ENCODE assay signal across 10 mouse cellular contexts in the genomic region with DNA sequence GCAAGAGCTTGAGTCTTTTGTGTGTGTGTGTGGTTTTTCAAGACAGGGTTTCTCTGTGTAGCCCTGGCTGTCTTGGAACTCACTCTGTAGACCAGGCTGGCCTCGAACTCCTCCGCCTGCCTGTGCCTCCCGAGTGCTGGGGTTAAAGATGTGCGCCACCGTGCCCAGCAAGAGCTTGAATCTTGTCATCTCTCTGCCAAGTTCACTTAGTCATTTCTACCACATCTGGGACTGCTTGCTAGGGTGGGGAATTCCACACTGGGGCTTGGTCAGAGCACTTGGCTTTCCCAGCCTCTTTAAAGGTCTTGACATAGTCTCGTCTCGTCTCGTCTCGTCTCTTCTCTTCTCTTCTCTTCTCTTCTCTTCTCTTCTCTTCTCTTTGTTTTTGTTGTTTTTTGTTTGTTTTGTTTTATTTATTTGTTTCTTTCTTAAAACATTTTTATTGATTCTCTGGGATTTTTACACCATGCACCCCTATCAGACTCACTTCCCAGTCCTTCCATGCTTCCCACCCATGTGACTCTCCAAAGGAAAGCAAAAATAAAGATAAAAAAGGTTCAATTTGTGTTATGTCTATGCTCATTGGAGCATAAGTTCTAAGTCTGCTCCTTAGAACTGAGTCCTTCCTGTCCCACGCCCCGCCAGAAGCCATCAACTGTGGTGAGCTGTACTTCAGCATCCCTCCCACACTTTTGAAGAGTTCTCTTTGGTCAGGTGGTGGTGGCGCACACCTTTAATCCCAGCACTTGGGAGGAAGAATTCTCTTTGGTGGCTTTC. TPM values are rescaled to one million over a fixed set of nuclear protein-coding genes. Genes with fewer than 3 reads are reported as not detected.
A peak's percentile ranks its signal among the peaks of the same experiment; 100 is the strongest.
DNase-seq lines count a peak whose midpoint lies in the region; ATAC-seq and TF ChIP-seq lines count a peak whose summit lies in the region.
"Had no signal": no experiment of that assay in that cellular context is flagged by ENCODE, and none has a peak within 500 bp of the region (broad histone marks: within the 10 kb centered on the region; RNA-seq: fewer than 3 reads in every experiment).

No protein-coding gene starts in this region.

- TF ChIP-seq RAD21 in MEL (IDR thresholded peaks at IDR 0.05; ENCODE audit: low read depth, low read length) = no peak

- TF ChIP-seq CTCF in MEL (IDR thresholded peaks at IDR 0.05 in 2 of 3, conservative IDR thresholded peaks at IDR 0.05 in 1 of 3; ENCODE audit: control insufficient read depth in 1 of 3, insufficient read depth in 1 of 3, low read depth in 2 of 3, low read length in 3 of 3, poor library complexity in 1 of 3, severe bottlenecking in 1 of 3) = no peak

- no peak for TF ChIP-seq POLR2A in MEL (IDR thresholded peaks at IDR 0.05; ENCODE audit: control insufficient read depth in 1 of 2, insufficient read depth in 1 of 2, low read depth in 1 of 2, low read length in 2 of 2, poor library complexity in 1 of 2)

- peaks cover 61% of the 10 kb centered on the region for H3K79me2 ChIP-seq in MEL (ENCODE audit: control insufficient read depth, insufficient read depth, low read length, poor library complexity)

- peak overlapping the region; percentile 47; the same call in 1 of the 2 replicates for H3K4me2 ChIP-seq in heart, embryonic 13.5 days
- peak overlapping the region; percentile 55 for H3K4me2 ChIP-seq in liver, embryonic 12.5 days

- peaks cover 6% of the 10 kb centered on the region for H3K36me3 ChIP-seq in heart, embryonic 13.5 days
- peaks cover 10 to 55% of the 10 kb centered on the region in 2 experiments for H3K36me3 ChIP-seq in MEL (ENCODE audit: control insufficient read depth in 1 of 2, insufficient read depth in 2 of 2, low read length in 2 of 2)
- H3K36me3 ChIP-seq in liver, embryonic 12.5 days = peaks cover 59% of the 10 kb centered on the region

- intact Hi-C loops in heart, postnatal 14 days (cut with DNase I) = no loop called here

- H3K4me1 ChIP-seq in heart, embryonic 13.5 days = peaks cover 18% of the 10 kb centered on the region
- H3K4me1 ChIP-seq in MEL (ENCODE audit: control insufficient read depth in 1 of 2, insufficient read depth in 2 of 2, low read length in 2 of 2) = peaks cover 33 to 52% of the 10 kb centered on the region in 2 experiments
- H3K4me1 ChIP-seq in liver, embryonic 12.5 days = peaks cover 71% of the 10 kb centered on the region

- H3K4me3 ChIP-seq in heart, embryonic 13.5 days = no peak overlapping the region
- H3K4me3 ChIP-seq in MEL (ENCODE audit: control insufficient read depth in 1 of 2, insufficient read depth in 1 of 2, low read depth in 2 of 2, low read length in 2 of 2) = no peak overlapping the region
- H3K4me3 ChIP-seq in liver, embryonic 12.5 days = no peak overlapping the region

- WGBS in heart, embryonic 13.5 days = 94% methylated on average over 12 of the region's 12 CpGs
- 78% methylated on average over 12 of the region's 12 CpGs for WGBS in liver, embryonic 12.5 days (ENCODE audit: insufficient replicate concordance)

- H3K27me3 ChIP-seq in heart, embryonic 13.5 days (replicated peaks) = no peaks in the 10 kb centered on the region
- no peaks in the 10 kb centered on the region for H3K27me3 ChIP-seq in MEL (ENCODE audit: control insufficient read depth in 1 of 2, insufficient read depth in 2 of 2, low read length in 2 of 2)
- no peaks in the 10 kb centered on the region for H3K27me3 ChIP-seq in liver, embryonic 12.5 days (replicated peaks)

- ATAC-seq in heart, embryonic 13.5 days (ENCODE audit: extremely low read depth, insufficient number of reproducible peaks, low FRiP score, low TSS enrichment) = no peak
- ATAC-seq in liver, embryonic 12.5 days = peak; percentile 55

- H3K27ac ChIP-seq in heart, embryonic 13.5 days (replicated peaks) = peak overlapping the region; percentile 5; the same call in 1 of the 2 replicates
- H3K27ac ChIP-seq in MEL (ENCODE audit: control insufficient read depth, low read depth, low read length) = peak overlapping the region; percentile 98
- peak overlapping the region; percentile 90 for H3K27ac ChIP-seq in liver, embryonic 12.5 days

- no peak overlapping the region for H3K9ac ChIP-seq in heart, embryonic 13.5 days
- peak overlapping the region; percentile 49 for H3K9ac ChIP-seq in MEL (ENCODE audit: control insufficient read depth, low read depth, low read length, poor library complexity, severe bottlenecking)
- no peak overlapping the region for H3K9ac ChIP-seq in liver, embryonic 12.5 days

- 0 out of 2 replicates have a peak, but pooled peaks cover under 1% of the 10 kb centered on the region for H3K9me3 ChIP-seq in heart, embryonic 13.5 days
- H3K9me3 ChIP-seq in MEL (replicated peaks; ENCODE audit: insufficient read depth, low read length) = no peaks in the 10 kb centered on the region
- H3K9me3 ChIP-seq in liver, embryonic 12.5 days (replicated peaks) = peaks cover 40% of the 10 kb centered on the region

- TF ChIP-seq EP300 in MEL (IDR thresholded peaks at IDR 0.05; ENCODE audit: low read depth in 1 of 2, low read length in 2 of 2) = no peak

- no peak for DNase-seq in heart, postnatal 14 days
- peak; percentile 87 for DNase-seq in MEL (ENCODE audit: low read depth, low spot score)
- peak; percentile 58 for DNase-seq in thymus, postnatal 14 days
- no peak for DNase-seq in Muller cell, postnatal 12 days (ENCODE audit: inconsistent ontology term)
- no peak for DNase-seq in layer of hippocampus, postnatal 14 days (ENCODE audit: low spot score in 2 of 2)
- DNase-seq in adrenal gland, adult 18-20 months (ENCODE audit: low spot score in 2 of 2) = no peak
- DNase-seq: heart, postnatal 10 days; right cerebral cortex, postnatal 4 days had no signal

TF ChIP-seq in MEL, 35 proteins besides CTCF, POLR2A, EP300 and RAD21 (continues in another document):
- TF ChIP-seq E2F4 (IDR thresholded peaks at IDR 0.05; ENCODE audit: borderline replicate concordance, low read depth, low read length) = no peak
- no peak for TF ChIP-seq UBTF (IDR thresholded peaks at IDR 0.05; ENCODE audit: borderline replicate concordance, insufficient read depth, low read depth, low read length)
- TF ChIP-seq GATA1 (IDR thresholded peaks at IDR 0.05; ENCODE audit: low read depth, low read length) = no peak
- peak; percentile 60 for TF ChIP-seq MAX (IDR thresholded peaks at IDR 0.05; ENCODE audit: low read length)
- no peak for TF ChIP-seq SIN3A (IDR thresholded peaks at IDR 0.05; ENCODE audit: low read length)
- no peak for TF ChIP-seq HCFC1 (IDR thresholded peaks at IDR 0.05; ENCODE audit: low read depth, low read length)
- TF ChIP-seq RCOR1 (IDR thresholded peaks at IDR 0.05; ENCODE audit: low read depth, low read length) = no peak
- TF ChIP-seq CHD2 (IDR thresholded peaks at IDR 0.05; ENCODE audit: low read length) = no peak
- no peak for TF ChIP-seq GABPA (IDR thresholded peaks at IDR 0.05; ENCODE audit: low read depth, low read length)

RNA-seq across cellular contexts. Expression of gene H2-T24, which starts 19.1 kb away (rescaled TPM):
- 2.4 and 2.8 TPM in 2 replicates for polyA plus RNA-seq in heart, embryonic 13.5 days (2015; fragmentation: Nextera tagmentation; extraction: Ambion mirVana)
- total RNA-seq in heart, postnatal 14 days (2021) = 1 to 10 TPM; 4.7 to 6.0 TPM
- 25.4 and 25.9 TPM in 2 replicates for total RNA-seq in MEL (2012; rRNA removed)
- 10 to 100 TPM in 1 of 2 experiments, not detected in 1; 14.1 TPM for polyA plus RNA-seq in MEL (2012; ENCODE audit: insufficient read depth in 1 of 2, insufficient read length in 2 of 2, low read depth in 1 of 2, low replicate concordance in 2 of 2, missing spikeins in 1 of 2)
- 4.6 and 5.7 TPM in 2 replicates for polyA plus RNA-seq in liver, embryonic 12.5 days (2016; fragmentation: Nextera tagmentation; extraction: Ambion mirVana)
- 1 to 10 TPM; 1.0 to 1.1 TPM for total RNA-seq in layer of hippocampus, postnatal 14 days (2021)
- 1 to 10 TPM; 7.5 to 8.1 TPM for total RNA-seq in adrenal gland, adult 18-20 months (2021)

RNA-seq across cellular contexts. Expression of gene Prr3, which starts 21.3 kb away (rescaled TPM):
- polyA plus RNA-seq in heart, embryonic 13.5 days (2015; fragmentation: Nextera tagmentation; extraction: Ambion mirVana) = 17.6 and 18.1 TPM in 2 replicates
- 1 to 10 TPM; 4.6 to 4.7 TPM for total RNA-seq in heart, postnatal 14 days (2021)
- total RNA-seq in MEL (2012; rRNA removed) = 12.2 and 13.8 TPM in 2 replicates
- 10 to 100 TPM in 1 of 2 experiments, not detected in 1; 48.1 TPM for polyA plus RNA-seq in MEL (2012; ENCODE audit: insufficient read depth in 1 of 2, insufficient read length in 2 of 2, low read depth in 1 of 2, low replicate concordance in 2 of 2, missing spikeins in 1 of 2)
- polyA plus RNA-seq in liver, embryonic 12.5 days (2016; fragmentation: Nextera tagmentation; extraction: Ambion mirVana) = 12.6 and 13.7 TPM in 2 replicates
- 10 to 100 TPM; 59.7 to 63.8 TPM for total RNA-seq in layer of hippocampus, postnatal 14 days (2021)
- total RNA-seq in adrenal gland, adult 18-20 months (2021) = 10 to 100 TPM; 17.5 to 22.8 TPM

RNA-seq across cellular contexts. Expression of gene Gnl1, which starts 21.7 kb away (rescaled TPM):
- 38.9 and 40.3 TPM in 2 replicates for polyA plus RNA-seq in heart, embryonic 13.5 days (2015; fragmentation: Nextera tagmentation; extraction: Ambion mirVana)
- 10 to 100 TPM; 23.0 to 26.1 TPM for total RNA-seq in heart, postnatal 14 days (2021)
- total RNA-seq in MEL (2012; rRNA removed) = 50.7 and 57.1 TPM in 2 replicates
- polyA plus RNA-seq in MEL (2012; ENCODE audit: insufficient read depth in 1 of 2, insufficient read length in 2 of 2, low read depth in 1 of 2, low replicate concordance in 2 of 2, missing spikeins in 1 of 2) = 10 to 100 TPM in 1 of 2 experiments, not detected in 1; 98.5 TPM
- 23.7 and 25.1 TPM in 2 replicates for polyA plus RNA-seq in liver, embryonic 12.5 days (2016; fragmentation: Nextera tagmentation; extraction: Ambion mirVana)
- total RNA-seq in layer of hippocampus, postnatal 14 days (2021) = 100 to 1,000 TPM; 133 to 136 TPM
- 10 to 100 TPM; 47.9 to 55.9 TPM for total RNA-seq in adrenal gland, adult 18-20 months (2021)

RNA-seq across cellular contexts. Expression of gene H2-T23, which starts 31.3 kb away (rescaled TPM):
- polyA plus RNA-seq in heart, embryonic 13.5 days (2015; fragmentation: Nextera tagmentation; extraction: Ambion mirVana) = 4.8 and 5.0 TPM in 2 replicates
- total RNA-seq in heart, postnatal 14 days (2021) = 10 to 100 TPM; 23.2 to 24.0 TPM
- 18.3 and 20.3 TPM in 2 replicates for total RNA-seq in MEL (2012; rRNA removed)
- 10 to 100 TPM in 1 of 2 experiments, not detected in 1; 12.2 TPM for polyA plus RNA-seq in MEL (2012; ENCODE audit: insufficient read depth in 1 of 2, insufficient read length in 2 of 2, low read depth in 1 of 2, low replicate concordance in 2 of 2, missing spikeins in 1 of 2)
- polyA plus RNA-seq in liver, embryonic 12.5 days (2016; fragmentation: Nextera tagmentation; extraction: Ambion mirVana) = 19.5 and 20.5 TPM in 2 replicates
- 1 to 10 TPM; 3.0 to 3.6 TPM for total RNA-seq in layer of hippocampus, postnatal 14 days (2021)
- total RNA-seq in adrenal gland, adult 18-20 months (2021) = 100 to 1,000 TPM in 1 of 2 experiments, 10 to 100 TPM in 1; 68.0 to 139 TPM

RNA-seq across cellular contexts. Expression of gene Abcf1, which starts 31.7 kb away (rescaled TPM):
- polyA plus RNA-seq in heart, embryonic 13.5 days (2015; fragmentation: Nextera tagmentation; extraction: Ambion mirVana) = 64.6 and 67.6 TPM in 2 replicates
- 10 to 100 TPM; 65.2 TPM for total RNA-seq in heart, postnatal 14 days (2021)
- total RNA-seq in MEL (2012; rRNA removed) = 137 and 142 TPM in 2 replicates
- 100 to 1,000 TPM in 1 of 2 experiments, not detected in 1; 312 TPM for polyA plus RNA-seq in MEL (2012; ENCODE audit: insufficient read depth in 1 of 2, insufficient read length in 2 of 2, low read depth in 1 of 2, low replicate concordance in 2 of 2, missing spikeins in 1 of 2)
- 90.2 and 90.5 TPM in 2 replicates for polyA plus RNA-seq in liver, embryonic 12.5 days (2016; fragmentation: Nextera tagmentation; extraction: Ambion mirVana)
- total RNA-seq in layer of hippocampus, postnatal 14 days (2021) = 10 to 100 TPM; 76.7 to 84.5 TPM
- 10 to 100 TPM; 80.0 to 95.8 TPM for total RNA-seq in adrenal gland, adult 18-20 months (2021)

Comparison
In these comparisons a context has a peak if more than half of its experiments do, and no peak if none do; other contexts are left out.
1. H3K27ac ChIP-seq: peak in every context shown above with its lines; median percentile 98 in MEL; 90 in liver, embryonic 12.5 days; 5 in heart, embryonic 13.5 days.
2. DNase-seq: peak in MEL (single experiment) and thymus, postnatal 14 days (single experiment); none in heart, postnatal 14 days (0 of 2), Muller cell, postnatal 12 days (single experiment), layer of hippocampus, postnatal 14 days (0 of 2) and adrenal gland, adult 18-20 months (0 of 2).